Mouse (Mus musculus) cortical plate, adult 2 months (tissue): ENCODE results near the gene Dkkl1.

Experiments
- CTCF ChIP-seq: fragments of 200-500 bp; IDR thresholded peaks from 2 replicates; pipeline ENCODE4 v1.5.1; 2011; ENCODE audit warnings: mild to moderate bottlenecking, control low read depth, low read length; ENCODE audit not compliant: insufficient read depth; ENCODE audit errors: extremely low read depth
- POLR2A ChIP-seq: fragments of 200-500 bp; IDR thresholded peaks from 2 replicates; pipeline ENCODE4 v1.6.1; 2011; ENCODE audit warnings: mild to moderate bottlenecking, low read length, control low read depth; ENCODE audit not compliant: insufficient read depth; ENCODE audit errors: extremely low read depth

- TF ChIP-seq CTCF (no peak), POLR2A (no peak)
These were observed 31.0 kb downstream of the Dkkl1 start, which contains the start of gene Pth2 for GRCm38 (mm10) chr7:45180896-45181477.
